In genomic region chr4:102240754-102241427, GRCm38 (mm10) we compare ENCODE assay signal across 14 mouse cellular contexts.
A peak's percentile ranks its signal among the peaks of the same experiment; 100 is the strongest.
DNase-seq lines count a peak whose midpoint lies in the region; ATAC-seq and TF ChIP-seq lines count a peak whose summit lies in the region.
"Had no signal": no experiment of that assay in that cellular context is flagged by ENCODE, and none has a peak within 500 bp of the region (broad histone marks: within the 10 kb centered on the region; RNA-seq: fewer than 3 reads in every experiment).

No protein-coding gene starts in this region.

- H3K4me2 ChIP-seq in heart, postnatal 0 days (ENCODE audit: low read depth, low read length) = peak overlapping the region; percentile 30; the same call in 1 of the 2 replicates
- H3K4me2 ChIP-seq in lung, embryonic 14.5 days = peak overlapping the region; percentile 31; the same call in 1 of the 2 replicates
- H3K4me2 ChIP-seq in forebrain, embryonic 16.5 days (ENCODE audit: low read length) = no peak overlapping the region
- H3K4me2 ChIP-seq: heart, embryonic 11.5 days; kidney, embryonic 15.5 days; limb, embryonic 15.5 days had no signal

- no peak for TF ChIP-seq EP300 in heart, postnatal 0 days (IDR thresholded peaks at IDR 0.05; ENCODE audit: low read depth)

- H3K9me3 ChIP-seq in heart, postnatal 0 days (replicated peaks; ENCODE audit: control insufficient read depth, low read length) = no peaks in the 10 kb centered on the region
- no peaks in the 10 kb centered on the region for H3K9me3 ChIP-seq in lung, embryonic 14.5 days (ENCODE audit: low read depth, low read length)
- no peaks in the 10 kb centered on the region for H3K9me3 ChIP-seq in forebrain, embryonic 16.5 days (ENCODE audit: control insufficient read depth, low read length)
- H3K9me3 ChIP-seq: kidney, embryonic 15.5 days; limb, embryonic 15.5 days had no signal

- no peaks in the 10 kb centered on the region for H3K36me3 ChIP-seq in heart, postnatal 0 days (replicated peaks; ENCODE audit: control insufficient read depth, insufficient read depth, low read length)
- H3K36me3 ChIP-seq in lung, embryonic 14.5 days (ENCODE audit: insufficient read depth) = no peaks in the 10 kb centered on the region
- H3K36me3 ChIP-seq in forebrain, embryonic 16.5 days (ENCODE audit: control insufficient read depth, insufficient read depth) = no peaks in the 10 kb centered on the region
- H3K36me3 ChIP-seq: kidney, embryonic 15.5 days; limb, embryonic 15.5 days had no signal

- 39% methylated on average over 8 of the region's 8 CpGs for WGBS in heart, postnatal 0 days
- WGBS in lung, embryonic 14.5 days = 45% methylated on average over 8 of the region's 8 CpGs
- WGBS in forebrain, embryonic 16.5 days = 32% methylated on average over 8 of the region's 8 CpGs

- H3K27me3 ChIP-seq in heart, postnatal 0 days (ENCODE audit: control insufficient read depth, insufficient read depth, low read length) = no peaks in the 10 kb centered on the region
- H3K27me3 ChIP-seq in lung, embryonic 14.5 days (ENCODE audit: insufficient read depth, low read length) = no peaks in the 10 kb centered on the region
- no peaks in the 10 kb centered on the region for H3K27me3 ChIP-seq in forebrain, embryonic 16.5 days (replicated peaks; ENCODE audit: control insufficient read depth, insufficient read depth, low read length)
- H3K27me3 ChIP-seq: kidney, embryonic 15.5 days; limb, embryonic 15.5 days had no signal

- DNase-seq in heart, postnatal 0 days (ENCODE audit: low spot score) = no peak
- DNase-seq in heart, adult 8-10 months (ENCODE audit: low spot score) = no peak
- DNase-seq in lung, embryonic 14.5 days = peak; percentile 85
- no peak for DNase-seq in lung, postnatal 4 days
- no peak for DNase-seq in thymus, postnatal 14 days
- DNase-seq: cerebellum, postnatal 10 days; gastrocnemius, postnatal 36 days; heart, postnatal 4 days; midbrain, embryonic 14.5 days had no signal

- H3K9ac ChIP-seq in heart, postnatal 0 days (replicated peaks; ENCODE audit: low read depth, low read length) = no peak overlapping the region
- no peak overlapping the region for H3K9ac ChIP-seq in lung, embryonic 14.5 days
- no peak overlapping the region for H3K9ac ChIP-seq in forebrain, embryonic 16.5 days (replicated peaks; ENCODE audit: low read depth, low read length)
- H3K9ac ChIP-seq: kidney, embryonic 15.5 days; limb, embryonic 15.5 days had no signal

- ATAC-seq in heart, postnatal 0 days (ENCODE audit: insufficient read depth, low read depth) = no peak
- ATAC-seq in lung, embryonic 14.5 days (ENCODE audit: insufficient read depth) = peak; percentile 24
- peak; percentile 29 for ATAC-seq in forebrain, embryonic 16.5 days
- peak; percentile 59 for ATAC-seq in megakaryocyte, adult 5-6 weeks (ENCODE audit: poor library complexity, severe bottlenecking)

- H3K4me1 ChIP-seq in heart, postnatal 0 days (ENCODE audit: control insufficient read depth, insufficient read depth) = peaks cover 9% of the 10 kb centered on the region; the same call in 1 of the 2 replicates
- H3K4me1 ChIP-seq in lung, embryonic 14.5 days (ENCODE audit: insufficient read depth) = peaks cover 7% of the 10 kb centered on the region; the same call in 1 of the 2 replicates
- peaks cover 19% of the 10 kb centered on the region for H3K4me1 ChIP-seq in forebrain, embryonic 16.5 days (replicated peaks; ENCODE audit: control insufficient read depth, insufficient read depth, low read length)
- H3K4me1 ChIP-seq: kidney, embryonic 15.5 days had no signal

- TF ChIP-seq CTCF in heart, postnatal 0 days (IDR thresholded peaks at IDR 0.05; ENCODE audit: low read depth) = no peak
- no peak for TF ChIP-seq CTCF in lung, embryonic 14.5 days (IDR thresholded peaks at IDR 0.05; ENCODE audit: low read depth)

- no peak overlapping the region for H3K4me3 ChIP-seq in heart, postnatal 0 days (ENCODE audit: low read depth, low read length)
- H3K4me3 ChIP-seq in lung, embryonic 14.5 days (ENCODE audit: low read depth, low read length) = no peak overlapping the region
- H3K4me3 ChIP-seq in forebrain, embryonic 16.5 days (replicated peaks; ENCODE audit: low read length) = no peak overlapping the region
- H3K4me3 ChIP-seq: kidney, embryonic 15.5 days; limb, embryonic 15.5 days had no signal

- no peak overlapping the region for H3K27ac ChIP-seq in heart, postnatal 0 days (ENCODE audit: low read depth)
- no peak overlapping the region for H3K27ac ChIP-seq in lung, embryonic 14.5 days (ENCODE audit: low read depth)
- H3K27ac ChIP-seq in forebrain, embryonic 16.5 days (ENCODE audit: low read length) = peak overlapping the region; percentile 75
- H3K27ac ChIP-seq: kidney, embryonic 15.5 days; limb, embryonic 15.5 days had no signal
